Mouse (Mus musculus): Measurements from ENCODE around the gene Zfp248.

Zfp248 gene

DNA sequence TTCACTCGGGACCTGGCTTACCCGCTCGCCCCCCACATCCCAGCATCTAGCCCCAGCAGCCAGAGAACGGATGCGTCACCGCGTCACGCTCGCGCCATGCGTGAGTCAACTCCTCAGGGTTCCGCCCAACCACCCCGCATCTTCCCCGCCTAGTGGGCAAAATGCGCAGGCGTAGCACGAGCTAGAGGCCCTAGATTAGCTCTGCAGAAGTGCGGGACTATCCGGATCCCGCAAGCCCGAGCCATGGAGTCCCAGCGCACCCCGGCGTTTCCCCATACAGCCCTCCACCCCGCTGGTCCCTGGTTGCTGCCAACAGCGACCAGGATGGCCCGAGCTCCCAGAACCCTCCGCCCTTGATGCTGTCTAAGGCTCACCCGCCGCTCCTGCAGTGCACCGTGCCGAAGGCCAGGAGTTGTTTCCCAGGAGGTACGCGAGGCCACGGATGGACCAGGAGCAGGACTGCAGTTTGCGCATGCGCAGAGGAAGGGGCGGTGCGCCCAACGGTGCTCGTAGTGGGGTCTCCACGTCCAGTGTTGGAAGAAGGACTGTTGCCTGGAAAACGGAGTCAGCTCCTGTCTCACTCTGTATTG is at the start of gene Zfp248:
Zfp248 (minus strand) TSS at position 487 of the 590 bp plus-strand sequence.
- DNase-seq = peak; percentile 95 to 97

DNA sequence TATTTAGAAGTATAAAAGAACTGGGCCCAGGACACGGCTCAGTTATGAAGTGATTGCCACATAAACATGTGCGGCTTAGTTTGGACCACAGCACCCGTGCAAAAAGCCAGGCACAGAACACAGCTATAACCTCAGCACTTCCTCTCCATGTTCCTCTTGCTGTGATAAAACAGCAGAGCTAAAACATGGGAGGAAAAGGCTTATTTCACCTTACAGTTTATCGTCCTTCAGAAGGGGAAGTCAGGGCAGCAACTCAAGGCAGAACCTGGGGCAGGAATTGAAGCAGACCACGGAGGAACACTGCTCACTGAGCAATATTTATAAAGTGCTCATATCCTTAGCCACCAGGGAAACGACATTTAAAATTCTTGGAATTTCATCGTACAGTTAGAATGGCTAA is 43.7 kb upstream of the Zfp248 start:
- DNase-seq = no peak

DNA sequence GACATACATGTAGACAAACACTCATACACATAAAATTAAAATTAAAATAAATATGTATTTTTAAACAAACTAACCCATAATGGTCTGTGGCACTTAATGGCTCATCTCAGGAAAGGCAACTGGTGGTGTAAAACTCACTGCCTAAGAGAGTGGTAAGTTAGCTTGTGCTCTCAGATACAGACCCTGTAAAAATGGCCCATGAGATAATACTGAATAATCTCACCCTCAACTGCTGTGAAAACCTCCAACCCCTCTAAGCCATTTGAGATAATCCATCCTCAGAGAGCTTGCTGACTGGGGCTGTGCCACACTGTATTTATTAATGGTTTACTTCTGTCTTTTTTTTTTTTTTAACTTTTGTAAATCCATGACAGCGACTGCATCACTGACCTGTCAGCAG is 26.8 kb upstream of the Zfp248 start:
- no peak for DNase-seq

GRCm38 (mm10) chr6:118478957-118479708 is 23.8 kb upstream of the Zfp248 start, which contains the start of gene Zfp9:
Zfp9 (minus strand) TSS chr6:118479320.
- peak; percentile 88 to 93 for DNase-seq

DNA sequence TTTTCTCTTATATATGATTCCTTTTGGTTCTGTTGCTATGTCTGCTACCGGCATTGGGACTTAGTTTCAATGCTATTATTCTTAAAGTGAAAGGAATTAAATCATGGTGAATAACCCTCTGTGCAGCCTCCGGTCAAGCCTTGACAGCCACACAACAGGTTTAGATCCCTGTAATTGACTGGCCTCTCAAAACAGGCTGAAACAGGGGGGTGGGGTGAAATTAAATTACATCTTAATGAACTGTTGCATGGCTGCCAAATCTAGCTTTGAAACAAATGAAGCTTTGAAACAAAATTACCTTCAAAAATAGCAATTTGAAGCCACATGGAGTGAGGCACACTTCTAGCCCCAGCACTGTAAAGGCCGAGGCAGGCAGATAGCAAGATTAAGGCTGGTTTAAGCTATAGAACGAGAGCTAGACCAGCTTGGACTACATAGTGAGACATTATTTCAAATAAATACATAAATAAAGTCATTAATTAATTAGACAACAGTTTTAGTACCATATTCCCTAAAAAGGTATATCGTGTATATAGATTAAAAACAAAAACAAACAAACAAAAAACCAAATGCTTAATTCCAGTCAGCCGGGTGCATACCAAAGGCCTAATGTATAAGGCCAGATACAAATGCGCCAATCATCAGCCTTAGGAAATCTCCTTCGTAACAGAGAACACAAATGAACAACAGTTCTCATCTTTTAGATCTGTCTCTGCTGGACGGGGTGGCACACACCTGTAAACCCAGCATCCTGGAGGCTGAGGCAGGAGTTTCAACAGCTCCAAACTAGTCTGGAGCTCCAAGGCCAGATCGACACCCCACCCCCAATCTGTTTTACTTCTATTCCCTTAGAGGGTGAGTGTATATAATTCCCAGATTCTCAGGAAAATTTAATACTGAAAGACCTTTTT is 22.8 kb upstream of the Zfp248 start:
- peak; percentile 35 to 38 for DNase-seq

GRCm38 (mm10) chr6:118462069-118462705 is 6.9 kb upstream of the Zfp248 start:
- no peak for DNase-seq

DNA sequence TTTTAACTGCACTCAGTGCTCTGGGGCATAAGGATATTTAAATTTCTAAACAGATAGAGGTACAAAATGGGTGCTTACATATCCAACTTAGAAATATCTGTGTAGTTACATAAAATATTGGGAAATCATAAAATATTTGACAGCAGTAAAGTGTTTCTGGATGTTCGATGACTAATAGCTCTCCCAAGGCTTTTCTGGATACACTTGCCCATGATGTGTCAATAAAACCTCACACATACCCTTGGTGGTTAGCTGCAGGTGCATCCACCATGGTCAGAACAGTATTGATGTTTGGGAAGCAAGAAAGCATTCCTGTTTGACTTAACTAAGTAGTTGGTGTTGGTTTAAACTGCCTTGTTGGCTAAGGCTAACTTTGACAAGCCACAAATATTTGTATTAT is 2.4 kb upstream of the Zfp248 start:
- no peak for DNase-seq

DNA sequence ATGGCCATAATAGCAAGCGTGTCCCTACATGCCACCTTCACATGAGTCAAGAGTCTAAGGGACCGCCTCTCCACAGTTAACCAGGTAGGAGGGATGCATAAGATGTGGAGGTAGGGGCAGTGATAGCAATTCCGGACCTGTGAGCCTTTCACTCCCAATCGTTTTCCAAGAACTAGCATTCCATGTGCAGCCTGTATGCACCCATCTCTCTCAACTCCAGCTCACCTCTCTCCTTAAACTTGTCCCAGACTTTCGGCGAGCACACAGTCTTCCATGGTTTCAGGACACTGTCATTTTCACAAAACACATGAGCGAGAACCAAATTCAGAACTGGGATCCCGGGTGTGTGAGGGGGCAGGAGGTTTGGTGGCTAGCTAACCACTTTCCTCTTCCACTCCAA is 876 bp downstream of the Zfp248 start:
- DNase-seq = no peak

- DNase-seq = no peak
Observed at GRCm38 (mm10) chr6:118431502-118431901, 23.8 kb downstream of the Zfp248 start.

GRCm38 (mm10) chr6:118426666-118427065 is 28.7 kb downstream of the Zfp248 start:
- no peak for DNase-seq

DNA sequence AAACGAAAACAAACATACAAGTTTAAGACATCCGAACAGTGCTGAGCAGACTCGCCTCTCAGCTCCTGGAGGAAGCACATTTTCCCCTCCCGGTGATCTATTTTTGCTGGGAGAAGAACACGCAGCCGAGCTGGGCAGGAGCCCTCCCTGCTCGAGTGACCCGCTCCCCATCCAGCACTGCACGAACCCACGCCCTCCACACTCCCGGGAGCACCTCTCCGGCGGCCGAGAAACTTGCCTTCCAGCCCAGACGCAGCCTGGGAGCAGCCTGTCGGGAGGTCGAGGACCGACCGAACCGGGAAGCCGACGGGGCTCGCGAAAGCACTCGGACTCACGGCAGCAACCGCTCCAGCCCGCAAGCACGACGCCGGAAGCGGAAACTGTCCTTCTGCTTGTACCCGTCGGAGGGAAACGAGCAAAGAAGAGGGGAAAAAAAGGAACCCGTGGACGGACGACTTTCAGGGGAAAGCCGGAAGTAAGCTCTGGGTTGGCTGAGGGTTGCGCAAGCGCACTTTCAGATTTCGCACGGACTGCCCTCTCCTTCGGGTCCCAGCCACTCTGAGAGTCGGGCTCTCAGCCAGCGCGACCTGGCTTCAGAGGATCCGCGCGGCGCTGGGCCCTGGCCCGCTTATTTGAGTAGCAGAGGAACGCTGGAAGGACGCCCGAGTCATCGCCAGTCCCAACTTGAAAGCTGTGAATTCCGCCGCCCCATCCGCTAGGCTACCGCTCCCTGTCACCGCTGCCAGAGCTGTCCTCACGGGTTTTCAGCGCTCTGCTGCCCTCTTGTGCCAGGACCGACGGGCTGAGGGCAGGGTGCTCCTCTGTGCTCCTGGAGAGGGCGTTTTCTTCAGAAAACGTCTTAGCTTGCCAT is 36.0 kb downstream of the Zfp248 start, which contains the start of gene Bms1:
Bms1 (minus strand) TSS at position 425 of the 871 bp plus-strand sequence.
- peak; percentile 99 for DNase-seq

- no peak for DNase-seq
Observed at GRCm38 (mm10) chr6:118410428-118410827, 44.9 kb downstream of the Zfp248 start.

GRCm38 (mm10) chr6:118408510-118408909 is 46.8 kb downstream of the Zfp248 start:
- no peak for DNase-seq

- DNase-seq = no peak
Observed at GRCm38 (mm10) chr6:118406421-118406820, 48.9 kb downstream of the Zfp248 start.

DNA sequence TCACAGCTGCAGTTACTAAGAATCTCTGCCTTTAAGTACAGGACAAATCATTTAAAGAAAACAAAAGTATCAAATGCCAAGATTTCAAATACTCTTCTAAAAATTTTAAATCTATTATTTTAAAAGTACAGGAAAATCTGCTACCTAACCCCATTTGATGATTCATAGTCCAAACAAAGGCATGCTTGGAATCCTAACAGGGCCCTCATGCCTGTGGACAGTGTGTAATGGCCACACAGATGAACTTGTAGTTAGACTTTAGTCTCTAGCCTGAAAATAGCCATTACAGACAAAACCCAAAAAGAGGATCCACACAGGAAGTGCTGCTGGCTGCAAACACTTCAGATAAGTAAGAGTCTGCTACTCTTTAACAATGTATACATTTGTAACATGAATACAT is 64.6 kb downstream of the Zfp248 start:
- no peak for DNase-seq

GRCm38 (mm10) chr6:118385962-118386361 is 69.4 kb downstream of the Zfp248 start:
- no peak for DNase-seq

DNA sequence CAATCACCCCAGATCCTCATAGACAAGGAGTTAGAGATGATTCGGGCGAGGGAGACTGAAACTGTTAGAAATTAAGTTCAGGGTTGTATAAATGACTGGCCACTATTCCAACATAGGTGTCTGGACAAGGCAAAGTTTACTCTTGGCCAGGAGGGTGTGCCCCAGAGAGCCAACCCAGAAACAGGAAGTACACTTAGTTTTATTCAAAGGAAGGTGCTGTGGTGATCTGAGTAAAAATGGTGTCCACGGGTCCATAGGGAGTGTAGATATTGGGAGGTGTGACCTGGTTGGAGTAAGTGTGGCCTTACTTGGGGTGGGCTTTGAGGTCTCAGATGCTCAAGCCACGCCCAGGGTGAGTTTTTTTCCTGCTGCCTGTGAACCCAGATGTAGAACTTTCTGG is 74.1 kb downstream of the Zfp248 start:
- no peak for DNase-seq

GRCm38 (mm10) chr6:118380630-118381029 is 74.7 kb downstream of the Zfp248 start:
- no peak for DNase-seq

- peak; percentile 96 for DNase-seq
Observed at GRCm38 (mm10) chr6:118379451-118380167, 75.7 kb downstream of the Zfp248 start.

DNA sequence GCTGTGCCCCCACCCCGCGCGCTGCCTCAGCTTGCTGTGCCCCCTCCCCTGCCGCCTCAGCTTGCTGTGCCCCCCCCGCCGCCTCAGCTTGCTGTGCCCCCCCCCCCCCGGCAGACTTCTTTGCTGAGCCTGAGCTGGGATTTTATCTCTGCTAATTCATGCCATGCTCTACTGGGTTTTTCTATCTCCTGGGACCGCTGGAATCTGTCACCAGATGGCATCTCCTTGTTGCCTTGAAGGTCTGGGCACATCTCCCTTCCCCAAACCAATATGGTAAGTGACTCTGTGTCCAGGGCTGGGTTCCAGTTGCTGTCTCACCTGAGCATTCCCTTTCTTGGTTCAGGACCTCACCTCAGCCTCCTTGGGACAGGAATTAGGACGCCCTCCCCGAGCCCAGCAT is 77.7 kb downstream of the Zfp248 start:
- peak; percentile 64 to 68 for DNase-seq
